8 mouse cellular contexts compared by ENCODE assay signal in genomic region chr5:110231638-110232037, GRCm38 (mm10). TPM values are rescaled to one million over a fixed set of nuclear protein-coding genes. Genes with fewer than 3 reads are reported as not detected.
A peak's percentile ranks its signal among the peaks of the same experiment; 100 is the strongest.
DNase-seq lines count a peak whose midpoint lies in the region; ATAC-seq lines count a peak whose summit lies in the region.

No protein-coding gene starts in this region.

- H3K27me3 ChIP-seq in neural tube, embryonic 11.5 days (ENCODE audit: control insufficient read depth, insufficient read depth, low read length) = no peaks in the 10 kb centered on the region
- H3K27me3 ChIP-seq in heart, embryonic 13.5 days (replicated peaks) = no peaks in the 10 kb centered on the region
- H3K27me3 ChIP-seq in limb, embryonic 11.5 days (ENCODE audit: control insufficient read depth, insufficient read depth, low read length) = no peaks in the 10 kb centered on the region
- H3K27me3 ChIP-seq in neural tube, embryonic 12.5 days (replicated peaks) = no peaks in the 10 kb centered on the region

- ATAC-seq in neural tube, embryonic 11.5 days (ENCODE audit: insufficient read depth, low FRiP score, low TSS enrichment) = no peak
- ATAC-seq in heart, embryonic 13.5 days (ENCODE audit: extremely low read depth, insufficient number of reproducible peaks, low FRiP score, low TSS enrichment) = no peak
- ATAC-seq in limb, embryonic 11.5 days (ENCODE audit: insufficient number of reproducible peaks, low FRiP score, low TSS enrichment, low read depth) = no peak
- ATAC-seq in neural tube, embryonic 12.5 days (ENCODE audit: low FRiP score, low read depth) = no peak

- WGBS in neural tube, embryonic 11.5 days = 49% methylated on average over 13 of the region's 13 CpGs
- WGBS in heart, embryonic 13.5 days = 42% methylated on average over 13 of the region's 13 CpGs
- WGBS in limb, embryonic 11.5 days = 47% methylated on average over 13 of the region's 13 CpGs
- 50% methylated on average over 13 of the region's 13 CpGs for WGBS in neural tube, embryonic 12.5 days

- H3K9ac ChIP-seq in neural tube, embryonic 11.5 days (ENCODE audit: low read length) = peak overlapping the region; percentile 92
- peak overlapping the region; percentile 97 for H3K9ac ChIP-seq in heart, embryonic 13.5 days
- H3K9ac ChIP-seq in limb, embryonic 11.5 days (ENCODE audit: low read length) = peak overlapping the region; percentile 97
- H3K9ac ChIP-seq in neural tube, embryonic 12.5 days = peak overlapping the region; percentile 94; the same call in 1 of the 2 replicates

- no peaks in the 10 kb centered on the region for H3K9me3 ChIP-seq in neural tube, embryonic 11.5 days (ENCODE audit: control insufficient read depth, low read length)
- H3K9me3 ChIP-seq in heart, embryonic 13.5 days = no peaks in the 10 kb centered on the region
- H3K9me3 ChIP-seq in limb, embryonic 11.5 days (ENCODE audit: control insufficient read depth, low read length) = no peaks in the 10 kb centered on the region
- no peaks in the 10 kb centered on the region for H3K9me3 ChIP-seq in neural tube, embryonic 12.5 days

- peak; percentile 17 for DNase-seq in neural tube, embryonic 11.5 days (ENCODE audit: low spot score)
- DNase-seq in neural tube, embryonic 10.5 days (ENCODE audit: extremely low spot score, low spot score) = no peak
- DNase-seq in ZHBTc4 (ENCODE audit: low read depth, low spot score) = peak; percentile 67
- peak; percentile 27 for DNase-seq in limb, embryonic 11.5 days (ENCODE audit: low spot score)
- DNase-seq in left cerebral cortex, postnatal 25 days (ENCODE audit: low spot score in 2 of 2) = no peak
- DNase-seq in adrenal gland, adult 18-20 months (ENCODE audit: low spot score in 2 of 2) = no peak

- peak overlapping the region; percentile 93 for H3K4me3 ChIP-seq in neural tube, embryonic 11.5 days (ENCODE audit: low read depth, low read length)
- H3K4me3 ChIP-seq in heart, embryonic 13.5 days = peak overlapping the region; percentile 91
- peak overlapping the region; percentile 96 for H3K4me3 ChIP-seq in limb, embryonic 11.5 days (ENCODE audit: low read depth, low read length)
- H3K4me3 ChIP-seq in neural tube, embryonic 12.5 days = peak overlapping the region; percentile 93

- H3K4me1 ChIP-seq in neural tube, embryonic 11.5 days (ENCODE audit: control insufficient read depth, insufficient read depth, low read length) = peaks cover 4% of the 10 kb centered on the region; the same call in 1 of the 2 replicates
- H3K4me1 ChIP-seq in heart, embryonic 13.5 days = peaks cover 22% of the 10 kb centered on the region
- H3K4me1 ChIP-seq in limb, embryonic 11.5 days (ENCODE audit: control insufficient read depth, insufficient read depth, low read length) = peaks cover 4% of the 10 kb centered on the region
- H3K4me1 ChIP-seq in neural tube, embryonic 12.5 days = peaks cover 16% of the 10 kb centered on the region

- H3K27ac ChIP-seq in neural tube, embryonic 11.5 days (ENCODE audit: low read depth, low read length) = no peak overlapping the region; the same call in 1 of the 2 replicates
- H3K27ac ChIP-seq in heart, embryonic 13.5 days (replicated peaks) = no peak overlapping the region
- no peak overlapping the region for H3K27ac ChIP-seq in limb, embryonic 11.5 days (replicated peaks; ENCODE audit: low read depth, low read length)
- H3K27ac ChIP-seq in neural tube, embryonic 12.5 days = no peak overlapping the region

- no peaks in the 10 kb centered on the region for H3K36me3 ChIP-seq in neural tube, embryonic 11.5 days (ENCODE audit: control insufficient read depth, insufficient read depth, low read length)
- H3K36me3 ChIP-seq in heart, embryonic 13.5 days = peaks cover 40% of the 10 kb centered on the region
- H3K36me3 ChIP-seq in limb, embryonic 11.5 days (ENCODE audit: control insufficient read depth, insufficient read depth, low read length) = no peaks in the 10 kb centered on the region; the same call in 1 of the 2 replicates
- peaks cover 18% of the 10 kb centered on the region for H3K36me3 ChIP-seq in neural tube, embryonic 12.5 days

- H3K4me2 ChIP-seq in neural tube, embryonic 11.5 days (ENCODE audit: low read depth) = peak overlapping the region; percentile 70
- peak overlapping the region; percentile 83 for H3K4me2 ChIP-seq in heart, embryonic 13.5 days
- peak overlapping the region; percentile 61 for H3K4me2 ChIP-seq in limb, embryonic 11.5 days (ENCODE audit: low read depth, severe bottlenecking)
- peak overlapping the region; percentile 66 for H3K4me2 ChIP-seq in neural tube, embryonic 12.5 days (replicated peaks)

- intact Hi-C loops in left cerebral cortex, postnatal 25 days (cut with DNase I) = no loop called here

RNA-seq across cellular contexts. Expression of gene Ankle2, which starts 0.8 kb away (rescaled TPM):
- 35.5 and 39.9 TPM in 2 replicates for polyA plus RNA-seq in neural tube, embryonic 11.5 days (2014; fragmentation: Nextera tagmentation; extraction: Ambion mirVana)
- 16.1 and 16.3 TPM in 2 replicates for polyA plus RNA-seq in heart, embryonic 13.5 days (2015; fragmentation: Nextera tagmentation; extraction: Ambion mirVana)
- polyA plus RNA-seq in limb, embryonic 11.5 days (2014; fragmentation: Nextera tagmentation; extraction: Ambion mirVana) = 44.4 and 47.5 TPM in 2 replicates
- 33.5 and 34.1 TPM in 2 replicates for polyA plus RNA-seq in neural tube, embryonic 12.5 days (2016; fragmentation: Nextera tagmentation; extraction: Ambion mirVana)
- 10 to 100 TPM; 37.5 to 46.0 TPM for total RNA-seq in left cerebral cortex, postnatal 25 days (2021)
- total RNA-seq in adrenal gland, adult 18-20 months (2021) = 10 to 100 TPM; 36.1 to 37.4 TPM

RNA-seq across cellular contexts. Expression of gene Pgam5, which starts 38.1 kb away (rescaled TPM):
- polyA plus RNA-seq in neural tube, embryonic 11.5 days (2014; fragmentation: Nextera tagmentation; extraction: Ambion mirVana) = 95.2 and 106 TPM in 2 replicates
- 47.4 and 56.3 TPM in 2 replicates for polyA plus RNA-seq in heart, embryonic 13.5 days (2015; fragmentation: Nextera tagmentation; extraction: Ambion mirVana)
- 97.2 and 99.0 TPM in 2 replicates for polyA plus RNA-seq in limb, embryonic 11.5 days (2014; fragmentation: Nextera tagmentation; extraction: Ambion mirVana)
- 84.7 and 93.8 TPM in 2 replicates for polyA plus RNA-seq in neural tube, embryonic 12.5 days (2016; fragmentation: Nextera tagmentation; extraction: Ambion mirVana)
- 10 to 100 TPM; 60.0 to 65.1 TPM for total RNA-seq in left cerebral cortex, postnatal 25 days (2021)
- total RNA-seq in adrenal gland, adult 18-20 months (2021) = 10 to 100 TPM; 45.2 to 49.5 TPM

RNA-seq across cellular contexts. Expression of gene Pxmp2, which starts 54.3 kb away (rescaled TPM):
- polyA plus RNA-seq in neural tube, embryonic 11.5 days (2014; fragmentation: Nextera tagmentation; extraction: Ambion mirVana) = 9.5 and 11.6 TPM in 2 replicates
- 16.0 and 19.1 TPM in 2 replicates for polyA plus RNA-seq in heart, embryonic 13.5 days (2015; fragmentation: Nextera tagmentation; extraction: Ambion mirVana)
- 9.8 and 10.9 TPM in 2 replicates for polyA plus RNA-seq in limb, embryonic 11.5 days (2014; fragmentation: Nextera tagmentation; extraction: Ambion mirVana)
- 10.1 and 10.3 TPM in 2 replicates for polyA plus RNA-seq in neural tube, embryonic 12.5 days (2016; fragmentation: Nextera tagmentation; extraction: Ambion mirVana)
- 1 to 10 TPM; 8.0 to 8.1 TPM for total RNA-seq in left cerebral cortex, postnatal 25 days (2021)
- 10 to 100 TPM; 10.4 to 14.3 TPM for total RNA-seq in adrenal gland, adult 18-20 months (2021)

RNA-seq across cellular contexts. Expression of gene Pole, which starts 54.5 kb away (rescaled TPM):
- 36.4 and 40.1 TPM in 2 replicates for polyA plus RNA-seq in neural tube, embryonic 11.5 days (2014; fragmentation: Nextera tagmentation; extraction: Ambion mirVana)
- 16.2 and 17.7 TPM in 2 replicates for polyA plus RNA-seq in heart, embryonic 13.5 days (2015; fragmentation: Nextera tagmentation; extraction: Ambion mirVana)
- polyA plus RNA-seq in limb, embryonic 11.5 days (2014; fragmentation: Nextera tagmentation; extraction: Ambion mirVana) = 46.7 and 50.4 TPM in 2 replicates
- polyA plus RNA-seq in neural tube, embryonic 12.5 days (2016; fragmentation: Nextera tagmentation; extraction: Ambion mirVana) = 18.7 and 20.4 TPM in 2 replicates
- total RNA-seq in left cerebral cortex, postnatal 25 days (2021) = 1 to 10 TPM; 1.3 TPM
- 1 to 10 TPM in 1 of 2 experiments, under 1 TPM in 1; 0.90 to 1.1 TPM for total RNA-seq in adrenal gland, adult 18-20 months (2021)

RNA-seq across cellular contexts. Expression of gene Golga3, which starts 55.1 kb away (rescaled TPM):
- 23.2 and 24.0 TPM in 2 replicates for polyA plus RNA-seq in neural tube, embryonic 11.5 days (2014; fragmentation: Nextera tagmentation; extraction: Ambion mirVana)
- polyA plus RNA-seq in heart, embryonic 13.5 days (2015; fragmentation: Nextera tagmentation; extraction: Ambion mirVana) = 15.1 and 15.6 TPM in 2 replicates
- polyA plus RNA-seq in limb, embryonic 11.5 days (2014; fragmentation: Nextera tagmentation; extraction: Ambion mirVana) = 25.2 and 26.3 TPM in 2 replicates
- 23.0 and 24.4 TPM in 2 replicates for polyA plus RNA-seq in neural tube, embryonic 12.5 days (2016; fragmentation: Nextera tagmentation; extraction: Ambion mirVana)
- total RNA-seq in left cerebral cortex, postnatal 25 days (2021) = 10 to 100 TPM; 42.3 to 44.4 TPM
- 10 to 100 TPM; 34.6 to 40.7 TPM for total RNA-seq in adrenal gland, adult 18-20 months (2021)

Comparison
In these comparisons a context has a peak if more than half of its experiments do, and no peak if none do; other contexts are left out.
1. DNase-seq: peak in neural tube, embryonic 11.5 days (single experiment), ZHBTc4 (single experiment) and limb, embryonic 11.5 days (single experiment); none in neural tube, embryonic 10.5 days (single experiment), left cerebral cortex, postnatal 25 days (0 of 2) and adrenal gland, adult 18-20 months (0 of 2).
2. Peak in every context shown above with its lines, with median percentiles within 50 percentile points of each other: H3K4me2 ChIP-seq, H3K4me3 ChIP-seq and H3K9ac ChIP-seq.